Mouse (Mus musculus): ENCODE measurements around the gene Gcnt2.
"Not testable (repeated sequence)": the region's sequence is repeated elsewhere in the genome, so short reads cannot be mapped to it uniquely, and the experiment has no call there.

Gcnt2 gene

DNA sequence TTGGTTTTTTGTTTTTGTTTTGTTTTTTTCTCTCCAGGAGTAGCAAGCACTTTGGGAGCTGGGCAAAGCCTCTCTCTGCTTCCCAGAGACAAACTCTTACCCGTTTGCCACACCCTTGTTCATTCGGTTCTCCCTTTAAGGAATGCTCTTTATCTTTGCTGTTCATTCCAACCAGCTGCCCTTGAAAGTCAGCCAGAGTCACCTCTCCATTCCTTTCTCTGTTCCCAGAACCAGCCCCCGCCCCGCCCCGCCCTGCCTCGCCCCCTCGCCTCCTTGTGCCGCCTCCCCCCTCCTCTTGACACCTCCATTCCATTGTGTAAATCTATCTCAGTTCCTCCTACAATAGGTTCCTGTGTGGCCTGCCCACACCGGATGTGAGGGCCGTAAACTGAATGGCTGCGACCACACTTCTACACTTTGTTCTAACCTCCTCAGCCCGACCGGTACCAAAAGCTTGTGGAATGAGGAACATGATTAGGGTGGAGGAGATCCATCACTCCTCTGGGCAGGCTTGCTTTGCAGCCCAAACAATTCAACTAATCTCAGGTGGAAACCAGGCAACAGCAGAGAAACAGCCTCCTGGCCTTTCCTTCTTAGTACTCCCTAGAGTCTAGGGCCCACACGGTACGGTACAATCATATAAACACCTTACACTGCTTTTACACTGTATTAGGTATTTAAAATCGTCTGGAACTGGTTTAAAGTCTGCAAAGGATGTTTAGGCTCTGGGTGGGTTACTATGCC, 9.5 kb downstream of the Gcnt2 start:
- in situ Hi-C loops (cut with MboI, MseI): no loop called here

GRCm38 (mm10) chr13:40874021-40874420, 14.5 kb downstream of the Gcnt2 start:
- in situ Hi-C loops (cut with MboI, MseI): no loop called here

DNA sequence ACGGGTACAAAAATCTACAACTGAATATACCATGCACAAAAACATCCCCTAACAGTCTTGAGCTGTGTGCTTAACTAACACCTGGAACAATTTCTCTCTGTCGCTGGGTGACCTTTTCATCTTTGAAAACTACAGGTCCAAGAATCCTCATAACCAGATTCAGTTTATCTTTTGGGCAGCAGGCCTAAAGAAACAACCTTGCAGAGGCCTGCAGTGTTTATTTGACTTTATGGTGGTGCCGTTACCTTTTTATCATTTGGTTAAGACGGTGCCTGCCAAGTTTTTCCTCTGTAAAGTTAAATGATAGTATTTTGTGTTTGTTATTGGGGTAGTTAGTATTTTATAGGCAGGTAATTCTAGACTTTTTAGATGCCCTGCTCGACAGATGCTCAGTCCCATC, 15.9 kb downstream of the Gcnt2 start:
- in situ Hi-C loops (cut with MboI, MseI): no loop called here

- in situ Hi-C loops (cut with MboI, MseI): no loop called here
These were observed 18.0 kb downstream of the Gcnt2 start for GRCm38 (mm10) chr13:40877589-40877988.

- in situ Hi-C loops (cut with MboI, MseI): no loop called here
These were observed 21.0 kb downstream of the Gcnt2 start for GRCm38 (mm10) chr13:40880557-40880956.

DNA sequence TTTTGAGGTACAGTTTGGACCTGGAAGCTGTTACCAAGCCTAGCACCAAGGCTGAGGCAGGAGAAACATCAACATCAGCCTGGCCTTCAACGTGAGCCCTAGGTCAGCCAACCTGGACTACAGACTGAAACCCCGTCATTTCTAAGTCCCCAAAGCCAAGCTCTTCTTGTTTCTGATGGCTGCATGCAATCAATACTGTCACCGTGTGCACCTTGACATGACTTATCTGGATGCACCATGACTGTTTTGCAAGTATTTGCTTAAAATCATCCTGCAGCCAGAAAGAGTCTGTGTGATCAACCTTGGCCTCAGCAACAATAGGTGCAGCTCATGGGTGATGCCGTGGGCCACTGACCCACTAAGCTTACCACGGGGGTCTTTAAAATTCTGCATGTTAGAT, 23.1 kb downstream of the Gcnt2 start:
- in situ Hi-C loops (cut with MboI, MseI): no loop called here

- in situ Hi-C loops (cut with MboI, MseI): no loop called here
These were observed 24.3 kb downstream of the Gcnt2 start for GRCm38 (mm10) chr13:40883903-40884302.

- in situ Hi-C loops (cut with MboI, MseI): no loop called here
These were observed 25.3 kb downstream of the Gcnt2 start for GRCm38 (mm10) chr13:40884878-40885277.

DNA sequence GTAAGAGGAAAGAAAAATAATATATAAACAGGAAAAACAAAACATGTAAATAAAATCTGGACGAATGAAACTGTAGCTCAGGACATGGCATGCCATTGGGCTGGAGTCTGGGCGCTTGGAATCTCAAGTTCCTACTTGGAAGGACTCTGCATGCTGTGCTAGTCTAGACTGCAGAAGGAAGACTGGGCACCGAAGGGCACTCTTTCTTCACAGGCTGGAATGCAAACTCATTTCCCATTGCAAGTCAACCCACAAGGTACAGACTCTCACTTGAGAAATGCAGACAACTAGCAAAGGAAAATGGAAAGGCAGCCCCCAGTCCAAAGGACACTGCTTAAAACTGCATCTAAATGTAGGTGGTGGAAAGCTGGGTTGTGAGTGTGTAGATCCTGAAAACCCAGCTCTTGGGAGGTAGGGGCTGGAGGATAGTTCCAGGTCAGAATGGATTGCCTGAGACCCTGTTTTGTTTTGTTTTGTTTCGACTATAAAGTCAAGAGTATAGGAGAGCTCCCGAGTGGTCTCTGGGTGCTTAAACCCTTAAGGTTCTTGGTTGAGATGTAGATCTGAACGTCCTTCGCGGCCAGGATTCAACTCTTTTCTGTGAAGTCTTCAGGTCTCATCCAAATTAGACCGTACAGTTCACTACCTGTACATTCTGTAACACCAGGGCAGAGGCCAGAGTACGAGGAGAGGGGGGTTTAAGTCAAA, 26.5 kb downstream of the Gcnt2 start:
- in situ Hi-C loops (cut with MboI, MseI): no loop called here

- in situ Hi-C loops (cut with MboI, MseI): no loop called here
These were observed 27.3 kb downstream of the Gcnt2 start for GRCm38 (mm10) chr13:40886643-40887381.

GRCm38 (mm10) chr13:40890595-40890994, 31.0 kb downstream of the Gcnt2 start:
- in situ Hi-C loops (cut with MboI, MseI): no loop called here

DNA sequence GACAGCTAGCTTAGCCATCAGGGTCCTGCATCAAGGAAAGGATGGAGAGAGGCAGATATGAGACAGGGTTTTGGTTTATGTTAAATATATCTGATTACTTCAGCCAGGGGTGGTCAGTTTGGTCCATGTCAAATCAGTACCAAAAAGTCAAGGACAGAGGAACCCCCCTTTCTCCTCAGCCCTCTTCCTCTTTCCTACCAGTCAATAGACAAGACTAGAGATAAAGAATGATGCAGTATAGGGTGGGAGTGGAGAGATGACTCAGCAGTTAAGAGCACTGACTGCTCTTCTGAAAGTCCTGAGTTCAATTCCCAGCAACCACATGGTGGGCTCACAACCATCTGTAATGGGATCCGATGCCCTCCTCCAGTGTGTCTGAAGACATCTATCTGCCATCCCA, 31.8 kb downstream of the Gcnt2 start:
- in situ Hi-C loops (cut with MboI, MseI): not testable (repeated sequence)

DNA sequence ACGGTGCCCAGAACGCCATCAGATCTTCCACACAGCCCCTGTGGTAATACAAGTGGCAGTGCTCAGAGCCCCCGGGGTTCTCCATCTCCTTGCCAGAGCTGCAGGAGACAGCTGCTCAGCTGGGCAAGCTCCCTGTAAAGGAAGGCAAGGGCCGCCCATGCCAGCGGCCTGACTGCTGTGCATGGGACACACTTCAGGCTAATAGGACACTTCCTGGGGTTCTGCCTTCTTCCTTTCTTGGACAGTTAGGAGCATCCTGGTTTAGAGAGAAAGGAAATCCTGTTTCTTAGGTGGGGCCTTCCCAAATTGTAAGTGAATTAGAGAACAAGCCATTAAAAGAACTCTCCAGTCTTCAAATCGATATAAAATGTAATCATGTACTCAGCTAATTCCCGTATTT, 32.5 kb downstream of the Gcnt2 start:
- in situ Hi-C loops (cut with MboI, MseI): no loop called here

DNA sequence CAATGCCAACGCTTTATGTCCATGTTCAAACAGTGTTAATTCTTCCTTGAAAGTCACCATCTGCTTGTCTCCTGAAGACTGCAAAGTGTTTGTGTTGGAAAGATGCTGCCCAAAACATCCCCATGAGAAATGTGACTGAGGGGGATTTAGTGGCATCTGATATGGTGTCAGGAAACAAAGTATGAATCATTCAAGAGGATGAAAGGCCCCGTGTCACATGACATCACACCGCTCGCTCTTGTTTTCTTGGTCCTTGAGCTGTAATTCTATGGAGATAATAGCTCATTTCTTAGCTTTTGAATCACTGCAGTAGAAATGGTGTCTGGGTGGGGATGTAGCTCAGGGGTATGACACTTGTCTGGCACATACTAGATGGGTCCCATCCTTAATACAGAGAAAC, 33.0 kb downstream of the Gcnt2 start:
- in situ Hi-C loops (cut with MboI, MseI): no loop called here

GRCm38 (mm10) chr13:40893573-40893972, 34.0 kb downstream of the Gcnt2 start:
- in situ Hi-C loops (cut with MboI, MseI): no loop called here

- in situ Hi-C loops (cut with MboI, MseI): not testable (repeated sequence)
These were observed 38.6 kb downstream of the Gcnt2 start for GRCm38 (mm10) chr13:40898049-40898690.

DNA sequence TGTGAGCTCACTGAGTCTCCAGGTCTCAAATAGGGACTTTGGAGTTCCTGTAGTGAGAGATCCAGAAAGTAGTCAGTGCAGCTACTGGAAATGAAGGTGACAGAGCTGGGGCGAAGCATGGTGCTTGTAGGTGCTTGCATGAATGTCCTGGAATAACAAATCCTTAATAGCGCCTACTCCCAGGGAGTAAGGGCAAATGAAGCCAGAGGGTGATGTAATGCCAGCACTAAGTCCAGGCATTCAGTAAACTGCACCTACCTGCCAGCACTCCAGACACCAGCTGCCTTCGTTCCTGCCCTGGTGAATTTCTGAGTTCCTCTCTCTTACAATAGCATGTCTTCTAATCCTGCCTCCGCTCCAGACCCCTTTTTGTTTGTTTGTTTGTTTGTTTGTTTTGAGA, 39.1 kb downstream of the Gcnt2 start:
- in situ Hi-C loops (cut with MboI, MseI): no loop called here

DNA sequence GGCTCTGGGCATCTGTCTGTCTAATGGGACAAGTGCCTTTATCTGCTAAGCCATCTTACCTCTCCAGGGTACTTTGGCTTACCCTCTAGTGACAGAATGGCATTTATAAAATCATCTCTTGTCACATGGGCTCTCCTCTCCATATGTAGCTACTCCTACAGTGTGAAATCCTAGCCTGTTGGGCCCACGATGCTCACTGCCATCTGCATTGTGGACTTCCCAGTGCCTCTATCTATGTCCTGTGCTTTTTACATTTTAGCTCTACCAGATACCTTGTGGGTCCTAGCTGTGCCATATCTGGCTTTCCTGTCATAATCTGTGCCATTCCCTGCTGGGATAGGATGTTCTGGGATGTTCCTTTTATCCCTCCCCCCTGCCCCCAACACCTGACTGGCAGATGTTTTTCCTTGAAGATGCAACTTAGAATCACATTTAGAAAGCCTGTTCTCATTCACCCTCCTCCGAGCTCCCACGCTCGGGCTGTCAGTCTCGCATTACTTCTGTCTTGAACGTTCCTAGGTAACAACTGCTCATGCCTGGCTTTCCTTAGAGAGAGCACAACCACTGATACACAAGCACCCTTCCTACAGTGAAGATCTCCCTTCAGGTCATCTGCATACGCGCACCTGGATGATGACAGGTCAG, 39.9 kb downstream of the Gcnt2 start:
- in situ Hi-C loops (cut with MboI, MseI): no loop called here

DNA sequence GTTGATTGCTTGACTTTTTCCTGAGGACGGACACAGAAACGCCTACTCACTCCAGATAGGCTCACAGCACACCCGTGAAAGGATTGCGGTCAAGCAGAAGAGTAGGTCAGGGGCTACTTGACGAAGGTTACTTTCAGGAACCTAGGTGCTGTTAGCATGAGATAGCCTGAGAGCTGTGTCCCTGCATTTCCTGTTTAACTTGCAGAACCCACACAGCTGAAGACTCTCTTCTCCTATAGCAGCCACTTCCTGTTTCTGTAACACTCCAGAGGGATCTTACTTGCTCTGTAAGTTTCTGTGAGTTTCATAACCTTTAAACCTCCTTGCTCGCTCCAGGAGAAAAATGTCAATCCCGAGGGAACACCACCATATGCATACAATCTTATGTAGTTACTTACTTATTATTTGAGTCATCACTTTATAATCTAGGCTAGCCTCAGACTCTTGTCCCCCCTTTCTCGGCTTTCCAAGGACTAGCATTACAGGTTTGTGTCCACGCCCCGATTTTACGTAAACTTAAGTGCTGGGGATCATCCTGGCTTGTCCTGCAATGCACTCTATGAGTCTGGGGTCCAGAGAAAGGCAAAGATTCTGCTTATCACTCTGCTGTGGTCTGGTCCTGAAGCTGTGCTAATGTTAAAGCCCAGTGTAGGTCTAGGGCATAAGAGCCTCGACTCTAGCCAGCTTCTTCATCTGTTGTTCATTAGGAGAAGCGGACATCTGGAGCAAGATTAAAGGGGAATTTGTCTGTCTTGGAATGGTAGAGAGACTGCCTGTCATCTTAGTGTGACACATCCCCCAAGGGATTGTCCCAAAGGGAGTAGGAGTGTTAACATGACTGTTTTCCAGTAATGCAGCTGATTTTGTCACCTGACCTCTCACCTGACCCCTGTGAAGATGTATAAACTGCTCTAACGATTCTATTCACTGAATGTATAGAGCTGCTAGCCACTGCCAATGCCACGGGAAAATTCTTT, 40.7 kb downstream of the Gcnt2 start:
- in situ Hi-C loops (cut with MboI, MseI): no loop called here

GRCm38 (mm10) chr13:40901263-40901662, 41.7 kb downstream of the Gcnt2 start:
- in situ Hi-C loops (cut with MboI, MseI): no loop called here
